Mouse (Mus musculus) CH12.LX (cell line): ENCODE results near the gene Olfr543. TPM values are rescaled to one million over a fixed set of nuclear protein-coding genes. Genes with fewer than 3 reads are reported as not detected.

ENCODE experiments used
- DNase-seq: peaks from one replicate; pipeline ENCODE4 v3.0.0-alpha.2; 2013; ENCODE audit errors: extremely low read depth
- H3K27ac ChIP-seq: 2 replicates; pipeline ENCODE4 v1.5.1; 2012; ENCODE audit warnings: low read depth, mild to moderate bottlenecking, control low read depth, moderate library complexity; ENCODE audit not compliant: insufficient read depth
- H3K27me3 ChIP-seq: replicated peaks from 2 replicates; pipeline ENCODE3; 2012; ENCODE audit warnings: inconsistent platforms
- H3K36me3 ChIP-seq, 2 experiments: replicated peaks in 1 of 2; 2 replicates each; pipeline versions ENCODE3 to v1.6.1; 2012; ENCODE audit warnings: inconsistent platforms in 1 of 2, low read length in 1 of 2, mild to moderate bottlenecking in 1 of 2, mixed read lengths in 1 of 2, moderate library complexity in 1 of 2; ENCODE audit not compliant: control insufficient read depth in 1 of 2, insufficient read depth in 1 of 2
- H3K4me1 ChIP-seq, 2 experiments: 2 replicates each; pipeline ENCODE4 v1.6.1; 2012; ENCODE audit warnings: inconsistent platforms in 1 of 2, moderate library complexity in 1 of 2; ENCODE audit not compliant: insufficient read depth in 2 of 2, control insufficient read depth in 1 of 2
- H3K4me2 ChIP-seq: 2 replicates; pipeline ENCODE4 v1.6.1; 2012; ENCODE audit warnings: low read depth, mild to moderate bottlenecking, control low read depth; ENCODE audit not compliant: poor library complexity, insufficient read depth, severe bottlenecking
- H3K4me3 ChIP-seq, 3 experiments: fragments of 150-350 bp in 1 of 3; sonication (generic) in 1 of 3; replicated peaks in 1 of 3; 2 replicates each; pipeline versions ENCODE3 to v1.5.1; 2011 to 2012; ENCODE audit warnings: low read depth in 2 of 3, low read length in 2 of 3, mild to moderate bottlenecking in 2 of 3, moderate library complexity in 2 of 3, control low read depth in 1 of 3, improper control_type of control experiment in 1 of 3, inconsistent platforms in 1 of 3, mixed read lengths in 1 of 3; ENCODE audit not compliant: poor library complexity in 1 of 3
- H3K79me2 ChIP-seq: replicated peaks from 2 replicates; pipeline ENCODE4 v1.6.1; 2012; ENCODE audit warnings: mild to moderate bottlenecking, moderate library complexity; ENCODE audit not compliant: control insufficient read depth, poor library complexity, insufficient read depth, severe bottlenecking; ENCODE audit errors: extremely low read depth
- H3K9ac ChIP-seq: 2 replicates; pipeline ENCODE4 v1.6.1; 2012; ENCODE audit warnings: low read depth, mild to moderate bottlenecking, control low read depth, moderate library complexity; ENCODE audit not compliant: insufficient read depth
- H3K9me3 ChIP-seq: replicated peaks from 2 replicates; pipeline ENCODE3; 2012; ENCODE audit warnings: low read length, inconsistent platforms, mixed read lengths
- BHLHE40 ChIP-seq: IDR thresholded peaks from 2 replicates; pipeline ENCODE4 v1.6.1; 2011; ENCODE audit warnings: mild to moderate bottlenecking, low read depth, low read length, improper control_type of control experiment
- CTCF ChIP-seq, 2 experiments: IDR thresholded peaks in 1 of 2; conservative IDR thresholded peaks in 1 of 2; 2 replicates each; pipeline ENCODE4 v1.5.1; 2011 to 2012; ENCODE audit warnings: low read depth in 2 of 2, low read length in 2 of 2, improper control_type of control experiment in 1 of 2, inconsistent platforms in 1 of 2, mild to moderate bottlenecking in 1 of 2, moderate library complexity in 1 of 2
- E2F4 ChIP-seq: IDR thresholded peaks from 2 replicates; pipeline ENCODE4 v1.6.1; 2011; ENCODE audit warnings: low read depth, low read length, improper control_type of control experiment; ENCODE audit not compliant: insufficient replicate concordance
- ELF1 ChIP-seq: IDR thresholded peaks from 2 replicates; pipeline ENCODE4 v1.6.1; 2014; ENCODE audit warnings: low read depth, mild to moderate bottlenecking, inconsistent platforms, low read length, improper control_type of control experiment
- EP300 ChIP-seq: IDR thresholded peaks from 2 replicates; pipeline ENCODE4 v1.6.1; 2011; ENCODE audit warnings: low read length, improper control_type of control experiment
- KAT2A ChIP-seq: IDR thresholded peaks from 2 replicates; pipeline ENCODE4 v1.6.1; 2012; ENCODE audit warnings: low read length, improper control_type of control experiment, inconsistent platforms; ENCODE audit not compliant: insufficient replicate concordance
- MAZ ChIP-seq: IDR thresholded peaks from 2 replicates; pipeline ENCODE4 v1.6.1; 2012; ENCODE audit warnings: low read depth, mild to moderate bottlenecking, inconsistent platforms, low read length, improper control_type of control experiment, moderate library complexity
- MEF2A ChIP-seq: IDR thresholded peaks from 2 replicates; pipeline ENCODE4 v1.6.1; 2014; ENCODE audit warnings: low read depth, mild to moderate bottlenecking, inconsistent platforms, low read length, improper control_type of control experiment, borderline replicate concordance
- MXI1 ChIP-seq: IDR thresholded peaks from 2 replicates; pipeline ENCODE4 v1.6.1; 2011; ENCODE audit warnings: mild to moderate bottlenecking, low read depth, low read length, improper control_type of control experiment
- NELFE ChIP-seq: IDR thresholded peaks from 2 replicates; pipeline ENCODE4 v1.6.1; 2011; ENCODE audit warnings: low read depth, low read length, improper control_type of control experiment
- NRF1 ChIP-seq: IDR thresholded peaks from 2 replicates; pipeline ENCODE4 v1.6.1; 2014; ENCODE audit warnings: low read depth, mild to moderate bottlenecking, inconsistent platforms, low read length, improper control_type of control experiment, moderate library complexity
- RAD21 ChIP-seq: IDR thresholded peaks from 2 replicates; pipeline ENCODE4 v1.6.1; 2011; ENCODE audit warnings: low read depth, mild to moderate bottlenecking, low read length, improper control_type of control experiment, moderate library complexity
- RCOR1 ChIP-seq: conservative IDR thresholded peaks from 2 replicates; pipeline ENCODE4 v1.6.1; 2012; ENCODE audit warnings: low read depth, mild to moderate bottlenecking, inconsistent platforms, low read length, improper control_type of control experiment
- SMC3 ChIP-seq: IDR thresholded peaks from 2 replicates; pipeline ENCODE4 v1.6.1; 2011; ENCODE audit warnings: low read depth, low read length, improper control_type of control experiment
- UBTF ChIP-seq: IDR thresholded peaks from 2 replicates; pipeline ENCODE4 v1.6.1; 2012; ENCODE audit warnings: low read depth, mild to moderate bottlenecking, inconsistent platforms, low read length, improper control_type of control experiment, moderate library complexity
- ZC3H11A ChIP-seq: IDR thresholded peaks from 2 replicates; pipeline ENCODE4 v1.6.1; 2012; ENCODE audit warnings: low read depth, mild to moderate bottlenecking, inconsistent platforms, low read length, improper control_type of control experiment
- ZMIZ1 ChIP-seq: IDR thresholded peaks from 2 replicates; pipeline ENCODE4 v1.6.1; 2012; ENCODE audit warnings: low read depth, mild to moderate bottlenecking, inconsistent platforms, low read length, improper control_type of control experiment
- dilution Hi-C: fragments of 300-500 bp; cut with MboI; formaldehyde crosslinking; loops from 2 replicates; pipeline ENCODE4 v1.14.3; 2020; ENCODE audit warnings: low sequenced_read_pairs; ENCODE audit not compliant: extremely low pct_unique_long_range_greater_than_20kb, extremely low pct_ligation_motif_present
- in situ Hi-C: fragments of 300-500 bp; cut with MboI; formaldehyde crosslinking; loops from 3 replicates; pipeline ENCODE4 v1.14.3; 2019; ENCODE audit warnings: low sequenced_read_pairs, low pct_ligation_motif_present, low pct_unique_long_range_greater_than_20kb, mixed read lengths
- polyA plus RNA-seq: library from polyadenylated mRNA; unstranded; fragments of >175 nt; gene quantifications from 2 replicates; pipeline ENCODE4 v1.2.1, GENCODE M21; 2012; ENCODE audit warnings: low read depth; ENCODE audit not compliant: insufficient read length
- total RNA-seq, 2 experiments: library from RNA; depleted of rRNA; stranded (reverse); fragments of 300-350 nt in 1 of 2; fragments of >200 nt in 1 of 2; gene quantifications; 2 replicates each; pipeline ENCODE4 v1.2.3; 2012 to 2014

Olfr543 gene
- total and polyA plus RNA-seq, 3 experiments, result 1.1 TPM; not detected in 2

- Histone ChIP-seq H3K79me2 (no peaks in the 10 kb centered on the region), H3K36me3 (no peaks in the 10 kb centered on the region), H3K4me1 (peaks cover 0 to 4% of the 10 kb centered on the region in 2 experiments; a peak in 1 of 4 replicates), H3K4me2 (no peak overlapping the region), H3K4me3 (no peak overlapping the region), H3K27me3 (no peaks in the 10 kb centered on the region), H3K27ac (no peak overlapping the region), H3K9ac (no peak overlapping the region), H3K9me3 (no peaks in the 10 kb centered on the region)
- DNase-seq, result no peak
- dilution Hi-C loops (no loop called here), in situ Hi-C loops (loop anchor here (5.0 to 25.0 kb wide), 3 partner anchors 129 to 407 kb away; partner anchors contain the start of genes Olfr554, Olfr560, Olfr561 and Olfr571)
- no peak for TF ChIP-seq MXI1
- no peak for TF ChIP-seq E2F4
These were observed 26.6 kb upstream of the Olfr543 start for GRCm38 (mm10) chr7:102508066-102508465.

- Histone ChIP-seq H3K9me3 (no peaks in the 10 kb centered on the region), H3K79me2 (no peaks in the 10 kb centered on the region), H3K4me3 (no peak overlapping the region), H3K27ac (no peak overlapping the region), H3K4me2 (no peak overlapping the region), H3K27me3 (no peaks in the 10 kb centered on the region), H3K9ac (no peak overlapping the region), H3K4me1 (no peaks in the 10 kb centered on the region), H3K36me3 (no peaks in the 10 kb centered on the region)
- in situ Hi-C loops (loop anchor here (5.0 to 25.0 kb wide), 3 partner anchors 130 to 408 kb away; partner anchors contain the start of genes Olfr554, Olfr560, Olfr561 and Olfr571), dilution Hi-C loops (no loop called here)
- peak; percentile 83 for DNase-seq
- TF ChIP-seq ZC3H11A (no peak), CTCF (conservative IDR thresholded peaks at IDR 0.05 in 1 of 2, IDR thresholded peaks at IDR 0.05 in 1 of 2; ENCODE audit: low read depth in 2 of 2, low read length in 2 of 2) (peak; percentile 72 to 93), MEF2A (no peak), E2F4 (no peak), ELF1 (no peak), ZMIZ1 (no peak), KAT2A (no peak), NELFE (no peak), MAZ (no peak), UBTF (no peak), RAD21 (peak; percentile 93), SMC3 (peak; percentile 66), EP300 (no peak), NRF1 (no peak), BHLHE40 (no peak), RCOR1 (no peak)
These were observed 25.4 kb upstream of the Olfr543 start for GRCm38 (mm10) chr7:102506848-102507247.
